Mouse (Mus musculus): ENCODE measurements at regions not wholly inside any gene's neighbourhood (a gene's known extent, or its start where the extent isn't known, plus 50 kb on each side); places are given as distances from the start of the nearest gene placed in this dataset.

DNA sequence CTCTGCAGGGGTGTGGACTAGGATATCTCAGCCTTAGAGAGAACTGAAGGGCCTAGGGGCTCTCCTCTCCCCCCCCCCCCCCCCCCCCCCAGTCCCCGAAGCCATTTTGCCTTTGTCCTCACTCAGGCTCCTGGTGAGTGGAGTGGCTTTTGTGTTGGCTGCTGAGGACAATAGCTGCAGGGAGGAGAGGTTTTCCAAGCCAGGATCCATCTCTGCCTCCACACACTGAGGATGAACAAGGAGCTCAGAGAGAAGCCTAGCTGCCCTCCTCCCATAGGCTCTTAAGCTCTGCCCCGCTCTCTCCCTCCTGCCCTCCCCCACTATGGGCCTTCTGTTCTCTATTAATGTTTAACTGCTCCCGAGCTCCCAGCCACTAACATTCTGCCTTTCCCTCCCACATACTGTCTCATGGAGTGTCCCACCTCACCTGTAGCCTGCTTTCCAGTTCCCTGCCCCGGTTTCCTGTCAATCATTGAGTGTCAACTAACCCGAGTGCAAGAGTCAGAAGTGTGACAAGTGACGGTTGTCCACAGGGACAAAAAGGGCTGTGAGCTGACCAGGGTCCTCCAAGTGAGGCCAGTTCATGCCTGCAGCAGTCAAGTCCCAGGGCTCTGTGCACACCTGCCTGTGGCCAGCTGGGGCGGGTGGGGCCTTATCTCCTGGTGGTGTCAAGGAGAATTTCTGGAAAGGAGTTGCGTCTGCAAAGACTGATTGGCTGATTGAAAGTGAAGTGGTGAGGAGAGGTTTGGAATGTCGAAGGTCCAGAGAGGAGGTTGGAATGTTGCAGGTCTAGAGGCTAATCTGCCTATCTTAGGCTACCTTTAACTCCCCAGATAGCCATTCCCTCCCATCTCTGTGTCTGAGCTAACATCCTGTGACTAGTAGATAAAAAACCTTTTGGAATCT, 165.1 kb upstream of the Rybp start:
- no peak for TF ChIP-seq POLR2A (IDR thresholded peaks at IDR 0.05; ENCODE audit: borderline replicate concordance, extremely low read depth, low read depth, low read length)
- TF ChIP-seq CTCF (IDR thresholded peaks at IDR 0.05; ENCODE audit: insufficient read depth, low read length), result no peak
- Histone ChIP-seq H3K4me3 (replicated peaks; ENCODE audit: extremely low read depth, low read depth, low read length) (no peak overlapping the region), H3K4me1 (ENCODE audit: control insufficient read depth, insufficient read depth, low read length) (no peaks in the 10 kb centered on the region)
- no peak for DNase-seq
- 61% methylated on average over 9 of the region's 9 CpGs for WGBS

DNA sequence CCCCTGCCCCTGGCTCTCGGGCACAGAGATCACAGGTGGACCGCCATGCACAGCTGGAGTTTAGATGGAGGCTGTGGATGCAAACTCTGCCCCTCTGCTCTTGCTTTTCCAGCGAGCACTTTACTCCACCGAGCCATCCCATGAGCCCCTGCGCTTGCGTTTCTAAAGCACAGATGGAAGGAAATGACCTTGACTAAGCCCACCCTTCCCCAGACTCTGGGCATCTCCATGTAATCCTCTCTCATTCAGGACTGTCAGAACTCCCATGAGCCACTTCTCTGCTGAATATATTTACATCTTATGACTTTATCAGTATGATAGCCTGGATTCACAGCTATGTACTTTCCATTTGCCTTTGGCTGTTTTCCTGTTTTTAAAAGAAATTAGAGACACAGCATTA, 162.8 kb upstream of the Rybp start:
- WGBS, result 96% methylated on average over 6 of the region's 6 CpGs
- DNase-seq, result no peak
- no peak overlapping the region for H3K4me3 ChIP-seq (replicated peaks; ENCODE audit: extremely low read depth, low read depth, low read length)
- TF ChIP-seq CTCF (IDR thresholded peaks at IDR 0.05; ENCODE audit: insufficient read depth, low read length), result no peak
- no peak for TF ChIP-seq POLR2A (IDR thresholded peaks at IDR 0.05; ENCODE audit: borderline replicate concordance, extremely low read depth, low read depth, low read length)
- no peaks in the 10 kb centered on the region for H3K4me1 ChIP-seq (ENCODE audit: control insufficient read depth, insufficient read depth, low read length)

GRCm38 (mm10) chr6:100449087-100449486, 161.8 kb upstream of the Rybp start:
- no peak for DNase-seq
- H3K4me3 ChIP-seq (replicated peaks; ENCODE audit: extremely low read depth, low read depth, low read length), result no peak overlapping the region
- H3K4me1 ChIP-seq (ENCODE audit: control insufficient read depth, insufficient read depth, low read length), result no peaks in the 10 kb centered on the region
- no peak for TF ChIP-seq CTCF (IDR thresholded peaks at IDR 0.05; ENCODE audit: insufficient read depth, low read length)
- no peak for TF ChIP-seq POLR2A (IDR thresholded peaks at IDR 0.05; ENCODE audit: borderline replicate concordance, extremely low read depth, low read depth, low read length)
- WGBS, result 98% methylated on average over 4 of the region's 4 CpGs

- TF ChIP-seq POLR2A (IDR thresholded peaks at IDR 0.05; ENCODE audit: borderline replicate concordance, extremely low read depth, low read depth, low read length), result no peak
- DNase-seq, result no peak
- H3K4me1 ChIP-seq (ENCODE audit: control insufficient read depth, insufficient read depth, low read length), result no peaks in the 10 kb centered on the region
- H3K4me3 ChIP-seq (replicated peaks; ENCODE audit: extremely low read depth, low read depth, low read length), result no peak overlapping the region
- WGBS, result 47% methylated on average over 1 of the region's 1 CpGs
Measured at GRCm38 (mm10) chr6:100447211-100447610, 159.9 kb upstream of the Rybp start.

GRCm38 (mm10) chr6:100446804-100447203, 159.5 kb upstream of the Rybp start:
- Histone ChIP-seq H3K4me3 (replicated peaks; ENCODE audit: extremely low read depth, low read depth, low read length) (no peak overlapping the region), H3K4me1 (ENCODE audit: control insufficient read depth, insufficient read depth, low read length) (no peaks in the 10 kb centered on the region)
- no peak for DNase-seq
- no peak for TF ChIP-seq POLR2A (IDR thresholded peaks at IDR 0.05; ENCODE audit: borderline replicate concordance, extremely low read depth, low read depth, low read length)
- no peak for TF ChIP-seq CTCF (IDR thresholded peaks at IDR 0.05; ENCODE audit: insufficient read depth, low read length)
- WGBS, result 39% methylated on average over 4 of the region's 4 CpGs

DNA sequence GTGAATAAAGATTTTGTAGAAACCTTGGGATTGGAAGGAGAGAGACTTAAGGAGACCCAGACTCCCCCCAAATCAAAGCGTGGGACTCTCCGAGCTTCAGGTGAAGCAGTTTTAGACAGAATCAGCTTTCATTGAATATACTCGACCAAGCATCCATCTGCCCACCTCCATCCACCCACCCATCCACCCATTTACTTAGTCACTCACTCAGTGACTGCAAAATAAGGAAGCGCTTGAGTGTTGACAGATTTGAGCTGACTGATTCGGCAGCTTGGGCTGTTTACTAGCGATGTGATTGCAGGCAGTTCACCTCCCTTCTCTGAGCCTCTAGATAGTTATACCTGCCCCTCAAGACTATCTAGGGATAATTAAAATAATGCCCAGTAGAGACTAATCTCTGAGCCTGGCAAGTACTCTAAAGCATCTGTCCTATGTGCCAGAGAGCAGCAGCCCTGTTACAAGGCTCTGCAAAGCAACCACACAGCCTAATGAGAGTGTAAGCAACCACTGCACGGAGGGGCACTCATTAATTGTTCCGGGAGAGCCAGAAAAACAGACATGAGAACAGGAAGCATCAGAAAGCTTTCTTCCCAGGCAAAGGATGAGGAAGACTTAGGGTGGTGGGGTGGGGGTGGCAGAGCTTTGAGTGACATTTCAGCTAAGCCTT, 151.9 kb upstream of the Rybp start:
- DNase-seq, result no peak
- TF ChIP-seq POLR2A (IDR thresholded peaks at IDR 0.05; ENCODE audit: borderline replicate concordance, extremely low read depth, low read depth, low read length), result no peak
- TF ChIP-seq CTCF (IDR thresholded peaks at IDR 0.05; ENCODE audit: insufficient read depth, low read length), result no peak
- 16% methylated on average over 8 of the region's 8 CpGs for WGBS
- Histone ChIP-seq H3K4me3 (replicated peaks; ENCODE audit: extremely low read depth, low read depth, low read length) (no peak overlapping the region), H3K4me1 (ENCODE audit: control insufficient read depth, insufficient read depth, low read length) (0 out of 2 replicates have a peak, but pooled peaks cover 2% of the 10 kb centered on the region)

GRCm38 (mm10) chr6:100438511-100438991, 151.3 kb upstream of the Rybp start:
- WGBS, result 3% methylated on average over 13 of the region's 13 CpGs
- 0 out of 2 replicates have a peak, but pooled peaks cover 2% of the 10 kb centered on the region for H3K4me1 ChIP-seq (ENCODE audit: control insufficient read depth, insufficient read depth, low read length)
- H3K4me3 ChIP-seq (replicated peaks; ENCODE audit: extremely low read depth, low read depth, low read length), result no peak overlapping the region
- no peak for DNase-seq
- TF ChIP-seq POLR2A (IDR thresholded peaks at IDR 0.05; ENCODE audit: borderline replicate concordance, extremely low read depth, low read depth, low read length) (no peak), CTCF (IDR thresholded peaks at IDR 0.05; ENCODE audit: insufficient read depth, low read length) (no peak)

- H3K4me3 ChIP-seq (replicated peaks; ENCODE audit: extremely low read depth, low read depth, low read length), result no peak overlapping the region
- TF ChIP-seq POLR2A (IDR thresholded peaks at IDR 0.05; ENCODE audit: borderline replicate concordance, extremely low read depth, low read depth, low read length) (no peak), CTCF (IDR thresholded peaks at IDR 0.05; ENCODE audit: insufficient read depth, low read length) (no peak)
- no peak for DNase-seq
- H3K4me1 ChIP-seq (ENCODE audit: control insufficient read depth, insufficient read depth, low read length), result 0 out of 2 replicates have a peak, but pooled peaks cover 2% of the 10 kb centered on the region
- 54% methylated on average over 5 of the region's 5 CpGs for WGBS
Measured at GRCm38 (mm10) chr6:100437980-100438379, 150.7 kb upstream of the Rybp start.

DNA sequence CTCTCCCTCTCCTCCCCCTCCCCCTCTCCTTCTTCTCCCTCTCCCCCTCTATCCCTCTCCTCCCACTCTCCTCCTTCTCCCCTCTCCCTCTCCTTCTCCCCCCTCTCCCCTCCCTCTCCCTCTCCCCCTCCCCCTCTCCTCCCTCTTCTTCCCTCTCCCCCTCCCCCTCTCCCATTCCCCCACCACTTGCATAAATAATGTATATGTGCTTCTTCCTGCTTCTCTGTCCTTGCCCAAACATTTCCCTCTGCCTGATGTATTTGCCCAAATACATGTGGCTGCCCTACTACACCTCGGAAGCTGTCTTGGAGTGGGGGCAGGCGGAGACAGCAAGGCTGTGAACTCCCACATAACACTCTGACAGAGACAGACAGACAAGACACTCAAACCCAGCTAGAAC, 149.2 kb upstream of the Rybp start:
- TF ChIP-seq POLR2A (IDR thresholded peaks at IDR 0.05; ENCODE audit: borderline replicate concordance, extremely low read depth, low read depth, low read length) (no peak), CTCF (IDR thresholded peaks at IDR 0.05; ENCODE audit: insufficient read depth, low read length) (no peak)
- 55% methylated on average over 2 of the region's 2 CpGs for WGBS
- Histone ChIP-seq H3K4me3 (replicated peaks; ENCODE audit: extremely low read depth, low read depth, low read length) (no peak overlapping the region), H3K4me1 (ENCODE audit: control insufficient read depth, insufficient read depth, low read length) (0 out of 2 replicates have a peak, but pooled peaks cover 2% of the 10 kb centered on the region)
- DNase-seq, result no peak
